Mouse (Mus musculus) liver, adult 2 months (tissue): Measurements from ENCODE around the gene Gm21833. TPM values are rescaled to one million over a fixed set of nuclear protein-coding genes. Genes with fewer than 3 reads are reported as not detected.
"Not testable (repeated sequence)": the region's sequence is repeated elsewhere in the genome, so short reads cannot be mapped to it uniquely, and the experiment has no call there.

ENCODE experiments used
- DNase-seq: peaks from one replicate; pipeline ENCODE4 v3.0.0-alpha.2; 2011; ENCODE audit warnings: low read depth, low spot score; ENCODE audit errors: extremely low read depth
- H3K27ac ChIP-seq: fragments of 200-500 bp; replicated peaks from 2 replicates; pipeline ENCODE4 v1.5.1; 2012; ENCODE audit warnings: low read depth, mild to moderate bottlenecking, control low read depth, inconsistent platforms, low read length; ENCODE audit not compliant: insufficient read depth
- H3K27me3 ChIP-seq: fragments of 200-500 bp; 2 replicates; pipeline ENCODE4 v1.6.1; 2012; ENCODE audit warnings: mild to moderate bottlenecking, moderate library complexity, low read length, inconsistent platforms; ENCODE audit not compliant: control insufficient read depth, insufficient read depth
- H3K36me3 ChIP-seq: fragments of 200-500 bp; 2 replicates; pipeline ENCODE4 v1.6.1; 2012; ENCODE audit warnings: low read length, inconsistent platforms; ENCODE audit not compliant: control insufficient read depth, insufficient read depth
- H3K4me1 ChIP-seq: fragments of 200-500 bp; 2 replicates; pipeline ENCODE4 v1.6.1; 2011; ENCODE audit warnings: low read length; ENCODE audit not compliant: control insufficient read depth, insufficient read depth
- H3K4me3 ChIP-seq: fragments of 200-500 bp; 2 replicates; pipeline ENCODE4 v1.5.1; 2011; ENCODE audit warnings: low read depth, mild to moderate bottlenecking, control low read depth, low read length, moderate library complexity; ENCODE audit not compliant: insufficient read depth
- H3K79me2 ChIP-seq: fragments of 200-500 bp; 2 replicates; pipeline ENCODE4 v1.6.1; 2012; ENCODE audit warnings: inconsistent platforms, mild to moderate bottlenecking, low read length, moderate library complexity; ENCODE audit not compliant: control insufficient read depth, insufficient read depth
- H3K9ac ChIP-seq: fragments of 200-500 bp; 2 replicates; pipeline ENCODE4 v1.6.1; 2012; ENCODE audit warnings: low read depth, mild to moderate bottlenecking, control low read depth, inconsistent platforms, low read length
- CTCF ChIP-seq: fragments of 200-500 bp; IDR thresholded peaks from 2 replicates; pipeline ENCODE4 v1.5.1; 2011; ENCODE audit warnings: low read depth, low read length, control low read depth
- POLR2A ChIP-seq: fragments of 200-500 bp; IDR thresholded peaks from 2 replicates; pipeline ENCODE4 v1.6.1; 2011; ENCODE audit warnings: low read length, control low read depth; ENCODE audit not compliant: insufficient read depth; ENCODE audit errors: extremely low read depth
- WGBS: fragments of 180-500 bp; shearing (Covaris S2); methylation state at CpG from one replicate; pipeline ENCODE4 v1.1.7; 2018; 5-methylcytosine and 5-hydroxymethylcytosine counted together
- polyA plus RNA-seq: library from polyadenylated mRNA; depleted of rRNA; stranded (reverse); fragments of >200 nt; gene quantifications from 2 replicates; pipeline ENCODE4 v1.2.3, GENCODE M21; 2012; rRNA removed
- total RNA-seq: library from RNA; depleted of rRNA; stranded (reverse); fragments of >200 nt; gene quantifications from 2 replicates; pipeline ENCODE4 v1.2.3, GENCODE M21; 2014; rRNA removed

The Gm21833 gene
- not detected in 2 replicates for total RNA-seq
- polyA plus RNA-seq = not detected in 2 replicates

DNA sequence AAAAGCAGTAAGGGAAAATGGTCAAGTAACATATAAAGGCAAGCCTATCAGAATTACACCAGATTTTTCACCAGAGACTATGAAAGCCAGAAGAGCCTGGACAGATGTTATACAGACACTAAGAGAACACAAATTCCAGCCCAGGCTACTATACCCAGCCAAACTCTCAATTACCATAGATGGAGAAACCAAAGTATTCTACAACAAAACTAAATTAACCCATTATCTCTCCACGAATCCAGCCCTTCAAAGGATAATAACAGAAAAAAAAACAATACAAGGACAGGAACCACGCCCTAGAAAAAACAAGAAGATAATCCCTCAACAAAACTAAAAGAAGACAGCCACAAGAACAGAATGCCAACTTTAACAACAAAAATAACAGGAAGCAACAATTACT, at the start of gene Gm21833:
Gene Gm21833, plus strand, starts transcription at position 301 of the 400 bp plus-strand sequence.
- H3K27ac ChIP-seq, H3K4me3 ChIP-seq, H3K79me2 ChIP-seq, DNase-seq, H3K27me3 ChIP-seq, H3K4me1 ChIP-seq, H3K9ac ChIP-seq, H3K36me3 ChIP-seq: not testable (repeated sequence)
- WGBS = 75% methylated on average over 2 of the region's 2 CpGs

DNA sequence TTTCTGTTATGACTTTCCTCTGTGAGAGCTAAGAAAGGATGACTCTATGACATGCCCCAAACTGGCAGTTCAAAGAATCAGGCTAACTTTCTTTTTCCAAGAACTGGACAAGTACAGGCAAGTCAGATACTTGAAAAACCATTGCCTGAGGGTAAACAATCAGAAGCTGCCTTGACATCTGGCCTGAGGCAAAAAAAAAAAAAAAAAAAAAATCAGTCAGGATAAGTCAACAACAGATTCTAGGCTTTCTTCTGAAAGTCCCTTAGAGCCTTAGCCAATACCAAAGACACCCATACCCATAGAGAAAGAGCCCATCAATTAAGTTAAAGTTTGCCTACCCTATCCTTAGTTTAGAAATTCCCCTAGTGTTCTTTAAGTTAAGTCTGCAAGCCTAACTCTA, 38.7 kb upstream of the Gm21833 start:
- H3K36me3 ChIP-seq = no peaks in the 10 kb centered on the region
- DNase-seq = no peak
- no peak overlapping the region for H3K27ac ChIP-seq
- H3K9ac ChIP-seq = no peak overlapping the region
- no peaks in the 10 kb centered on the region for H3K79me2 ChIP-seq
- no peak for TF ChIP-seq POLR2A
- no peak for TF ChIP-seq CTCF
- no peak overlapping the region for H3K4me3 ChIP-seq
- H3K4me1 ChIP-seq = no peaks in the 10 kb centered on the region
- no peaks in the 10 kb centered on the region for H3K27me3 ChIP-seq

DNA sequence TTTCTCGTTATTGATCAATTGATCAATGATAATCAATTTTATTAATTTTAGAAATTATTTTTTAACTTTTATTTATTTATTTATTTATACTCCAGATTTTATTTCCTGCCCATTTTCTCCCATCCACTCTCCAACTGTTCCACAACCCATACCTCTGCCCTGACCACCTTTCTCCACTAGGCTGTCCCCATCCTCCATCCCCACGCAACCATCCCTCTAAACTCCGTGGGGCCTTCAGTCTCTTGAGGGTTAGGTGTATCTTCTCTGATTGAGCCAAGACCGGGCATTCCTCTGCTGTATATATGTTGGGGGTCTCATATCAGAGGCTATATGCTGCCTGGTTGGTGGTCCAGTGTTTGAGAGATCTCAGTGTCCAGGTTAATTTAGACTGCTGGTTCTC, 31.7 kb upstream of the Gm21833 start:
- Histone ChIP-seq H3K4me3 (no peak overlapping the region), H3K27ac (no peak overlapping the region), H3K36me3 (no peaks in the 10 kb centered on the region), H3K9ac (no peak overlapping the region), H3K4me1 (no peaks in the 10 kb centered on the region), H3K27me3 (no peaks in the 10 kb centered on the region), H3K79me2 (no peaks in the 10 kb centered on the region)
- no peak for DNase-seq
- TF ChIP-seq CTCF (no peak), POLR2A (no peak)
- WGBS = 78% methylated on average over 4 of the region's 4 CpGs

DNA sequence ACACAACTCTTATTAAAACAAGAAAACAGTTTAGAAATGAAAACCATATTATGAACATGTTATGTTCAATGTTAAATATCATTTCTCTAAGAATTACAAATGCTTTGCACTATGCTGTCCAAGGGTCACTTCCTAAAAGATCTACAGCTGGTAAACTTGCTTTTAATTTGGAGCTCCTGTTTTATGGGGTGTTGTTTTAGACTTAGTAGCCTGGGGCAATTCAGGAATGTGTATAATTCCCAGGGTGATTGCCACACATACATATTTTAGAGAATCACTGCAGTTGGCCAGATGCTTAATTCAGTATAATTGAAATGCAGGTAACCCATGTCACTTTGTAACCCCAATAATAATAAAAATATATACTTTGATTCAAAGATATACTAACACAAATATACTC, 12.9 kb upstream of the Gm21833 start:
- Histone ChIP-seq H3K4me3 (no peak overlapping the region), H3K79me2 (no peaks in the 10 kb centered on the region), H3K27me3 (no peaks in the 10 kb centered on the region), H3K36me3 (no peaks in the 10 kb centered on the region), H3K27ac (no peak overlapping the region), H3K4me1 (no peaks in the 10 kb centered on the region), H3K9ac (no peak overlapping the region)
- DNase-seq = no peak
- TF ChIP-seq CTCF (no peak), POLR2A (no peak)

DNA sequence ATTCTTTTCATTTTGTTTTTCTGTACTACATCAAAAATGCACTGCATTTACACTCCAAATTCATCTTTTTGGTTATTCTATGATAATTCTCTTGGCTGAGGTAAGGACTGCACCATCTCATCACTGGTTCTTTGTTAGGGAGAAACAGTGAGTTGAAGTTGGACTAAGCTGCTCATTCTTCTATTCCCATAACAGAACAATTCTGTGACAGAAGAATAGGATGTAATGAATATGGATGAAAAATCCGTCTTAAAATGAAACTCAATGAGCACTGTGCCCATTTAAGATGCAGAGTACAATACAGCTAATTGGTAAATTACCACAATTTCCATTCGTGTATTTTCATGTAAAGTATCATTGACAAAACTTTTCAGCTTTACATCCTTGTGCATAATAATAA, 11.6 kb upstream of the Gm21833 start:
- Histone ChIP-seq H3K4me3 (no peak overlapping the region), H3K4me1 (no peaks in the 10 kb centered on the region), H3K27me3 (no peaks in the 10 kb centered on the region), H3K27ac (no peak overlapping the region), H3K79me2 (no peaks in the 10 kb centered on the region), H3K9ac (no peak overlapping the region), H3K36me3 (no peaks in the 10 kb centered on the region)
- TF ChIP-seq POLR2A = no peak
- no peak for TF ChIP-seq CTCF
- DNase-seq = no peak
- WGBS = 45% methylated on average over 2 of the region's 2 CpGs

DNA sequence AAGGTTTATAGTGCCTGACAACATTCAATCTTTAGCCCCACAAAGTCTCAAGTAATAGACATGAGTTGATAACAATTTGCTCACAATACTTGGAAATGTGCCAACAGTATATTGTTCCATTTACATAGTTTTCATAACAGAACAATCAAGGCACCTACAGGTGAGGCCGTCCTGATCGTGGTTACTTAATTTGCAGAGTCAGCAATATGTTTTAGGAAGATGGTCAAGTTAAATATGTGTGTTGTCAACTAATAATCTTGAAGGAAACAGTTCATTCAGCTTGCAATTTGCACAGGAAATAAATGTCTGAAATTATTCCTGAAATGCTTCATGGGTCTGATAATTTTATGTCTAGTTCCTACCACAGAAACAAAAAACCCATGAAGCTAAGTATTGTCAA, 27.6 kb downstream of the Gm21833 start:
- WGBS = 74% methylated on average over 2 of the region's 2 CpGs
- DNase-seq = no peak
- Histone ChIP-seq H3K36me3 (no peaks in the 10 kb centered on the region), H3K79me2 (no peaks in the 10 kb centered on the region), H3K27me3 (no peaks in the 10 kb centered on the region), H3K27ac (no peak overlapping the region), H3K9ac (no peak overlapping the region), H3K4me1 (no peaks in the 10 kb centered on the region), H3K4me3 (no peak overlapping the region)
- TF ChIP-seq POLR2A (no peak), CTCF (no peak)
